Mouse (Mus musculus) MEL (cell line): ENCODE measurements around the gene Supt4a.

Source experiments
- CTCF ChIP-seq, 3 experiments: IDR thresholded peaks in 2 of 3; conservative IDR thresholded peaks in 1 of 3; 2 replicates each; pipeline ENCODE4 v1.5.1; 2011 to 2012; ENCODE audit warnings: low read length in 3 of 3, low read depth in 2 of 3, mild to moderate bottlenecking in 2 of 3, improper control_type of control experiment in 1 of 3, inconsistent platforms in 1 of 3, mixed read lengths in 1 of 3, moderate library complexity in 1 of 3; ENCODE audit not compliant: control insufficient read depth in 1 of 3, insufficient read depth in 1 of 3, poor library complexity in 1 of 3, severe bottlenecking in 1 of 3
- EP300 ChIP-seq, 2 experiments: IDR thresholded peaks; 2 replicates each; pipeline ENCODE4 v1.6.1; 2011; ENCODE audit warnings: improper control_type of control experiment in 2 of 2, low read length in 2 of 2, low read depth in 1 of 2, mild to moderate bottlenecking in 1 of 2
- KAT2A ChIP-seq: conservative IDR thresholded peaks from 2 replicates; pipeline ENCODE4 v1.6.1; 2012; ENCODE audit warnings: low read depth, low read length, improper control_type of control experiment, inconsistent platforms
- USF1 ChIP-seq: IDR thresholded peaks from 2 replicates; pipeline ENCODE4 v1.6.1; 2014; ENCODE audit warnings: low read depth, mild to moderate bottlenecking, inconsistent platforms, low read length, improper control_type of control experiment, moderate library complexity

DNA sequence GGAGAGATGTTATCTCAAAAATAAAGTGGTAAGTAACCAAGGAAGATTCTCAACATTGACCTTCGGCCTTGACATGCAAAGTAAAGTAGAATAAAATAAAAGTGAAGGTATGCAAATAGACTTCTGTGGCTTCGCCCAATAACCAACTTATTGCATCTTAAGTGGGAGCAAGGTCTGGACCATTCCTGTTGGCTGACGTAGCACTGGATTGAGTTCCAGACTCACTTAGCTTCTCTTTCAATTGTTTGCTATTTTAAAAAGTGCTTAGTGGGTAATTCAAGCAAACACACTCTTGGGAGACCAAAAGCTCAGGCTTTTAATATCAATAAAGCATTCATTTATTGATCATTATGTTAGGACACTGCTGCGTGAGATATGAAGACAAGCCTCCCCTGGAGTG lies 39.2 kb upstream of the Supt4a start:
- TF ChIP-seq USF1 (no peak), KAT2A (no peak), EP300 (IDR thresholded peaks at IDR 0.05; ENCODE audit: low read depth in 1 of 2, low read length in 2 of 2) (no peak), CTCF (IDR thresholded peaks at IDR 0.05 in 2 of 3, conservative IDR thresholded peaks at IDR 0.05 in 1 of 3; ENCODE audit: control insufficient read depth in 1 of 3, insufficient read depth in 1 of 3, low read depth in 2 of 3, low read length in 3 of 3, poor library complexity in 1 of 3, severe bottlenecking in 1 of 3) (no peak)
